9 mouse cellular contexts compared by ENCODE assay signal in genomic region chr3:86761095-86762035, GRCm38 (mm10).
A peak's percentile ranks its signal among the peaks of the same experiment; 100 is the strongest.
DNase-seq lines count a peak whose midpoint lies in the region; ATAC-seq and TF ChIP-seq lines count a peak whose summit lies in the region.
"Had no signal": no experiment of that assay in that cellular context is flagged by ENCODE, and none has a peak within 500 bp of the region (broad histone marks: within the 10 kb centered on the region; RNA-seq: fewer than 3 reads in every experiment).

No protein-coding gene starts in this region.

- H3K4me3 ChIP-seq in lung, postnatal 0 days (ENCODE audit: low read depth, low read length) = no peak overlapping the region
- H3K4me3 ChIP-seq: lung, embryonic 15.5 days had no signal

- H3K27ac ChIP-seq in lung, postnatal 0 days (ENCODE audit: low read length) = no peak overlapping the region
- H3K27ac ChIP-seq: lung, embryonic 15.5 days had no signal

- H3K36me3 ChIP-seq in lung, postnatal 0 days (ENCODE audit: insufficient read depth, low read length) = no peaks in the 10 kb centered on the region
- H3K36me3 ChIP-seq: lung, embryonic 15.5 days had no signal

- intact Hi-C loops in heart, postnatal 10 days (cut with DNase I) = loop anchor here (1.0 to 5.0 kb wide), 3 partner anchors 214 to 493 kb away; partner anchors contain the start of gene Mab21l2

- ATAC-seq in cerebellum, adult (ENCODE audit: insufficient number of reproducible peaks, low FRiP score, low TSS enrichment) = no peak
- peak; percentile 62 for ATAC-seq in activated CD4-positive, CD25-positive, alpha-beta regulatory T cell, adult 4 months
- ATAC-seq in lung, postnatal 0 days = peak; percentile 55; the same call in 1 of the 2 replicates

- no peaks in the 10 kb centered on the region for H3K4me1 ChIP-seq in lung, postnatal 0 days (ENCODE audit: insufficient read depth, low read depth, low read length)
- H3K4me1 ChIP-seq: lung, embryonic 15.5 days had no signal

- DNase-seq in cerebellum, adult 11 months = peak; percentile 49
- DNase-seq in embryo, embryonic 10.5 days (ENCODE audit: low spot score) = peak; percentile 90
- DNase-seq in heart, postnatal 10 days = peak; percentile 76 to 83
- DNase-seq in large intestine, adult 2 months (ENCODE audit: low read depth, low spot score) = peak; percentile 14
- DNase-seq in lung, postnatal 0 days (ENCODE audit: low spot score) = peak; percentile 66
- peak; percentile 70 for DNase-seq in retina, postnatal 7 days (ENCODE audit: low read depth, low spot score)

- peak; percentile 85 for TF ChIP-seq CTCF in lung, postnatal 0 days (IDR thresholded peaks at IDR 0.05)

- no peak for TF ChIP-seq EP300 in lung, postnatal 0 days (IDR thresholded peaks at IDR 0.05)

- no peaks in the 10 kb centered on the region for H3K27me3 ChIP-seq in lung, postnatal 0 days (replicated peaks; ENCODE audit: insufficient read depth, low read length)
- H3K27me3 ChIP-seq: lung, embryonic 15.5 days had no signal

- WGBS in large intestine, adult 2 months = 65% methylated on average over 9 of the region's 9 CpGs
- 69% methylated on average over 9 of the region's 9 CpGs for WGBS in lung, postnatal 0 days

- no peak overlapping the region for H3K4me2 ChIP-seq in lung, postnatal 0 days (replicated peaks; ENCODE audit: low read depth, low read length)
- H3K4me2 ChIP-seq: lung, embryonic 15.5 days had no signal

- no peak overlapping the region for H3K9ac ChIP-seq in lung, postnatal 0 days (replicated peaks; ENCODE audit: low read depth)
- H3K9ac ChIP-seq: lung, embryonic 15.5 days had no signal

- no peaks in the 10 kb centered on the region for H3K9me3 ChIP-seq in lung, postnatal 0 days (ENCODE audit: low read length)
- H3K9me3 ChIP-seq: lung, embryonic 15.5 days had no signal

Comparison
In these comparisons a context has a peak if more than half of its experiments do, and no peak if none do; other contexts are left out.
1. DNase-seq: peak in every context shown above with its lines; median percentile 90 in embryo, embryonic 10.5 days; 80 in heart, postnatal 10 days; 70 in retina, postnatal 7 days; 66 in lung, postnatal 0 days; 49 in cerebellum, adult 11 months; 14 in large intestine, adult 2 months.